Mouse (Mus musculus) embryonic facial prominence, embryonic 12.5 days (tissue): ENCODE measurements around the gene Pum3. TPM values are rescaled to one million over a fixed set of nuclear protein-coding genes. Genes with fewer than 3 reads are reported as not detected.

Experiments
- ATAC-seq: fragments of 200-750 bp; cut with Nextera tagmentation; 2 replicates; pipeline ENCODE4 v1.8.0; 2017; ENCODE audit not compliant: insufficient number of reproducible peaks, insufficient read depth, low FRiP score, low TSS enrichment
- H3K27ac ChIP-seq: fragments of 300-500 bp; sonication (generic); 2 replicates; pipeline ENCODE4 v1.5.1; 2016; ENCODE audit warnings: mild to moderate bottlenecking
- H3K27me3 ChIP-seq: fragments of 300-500 bp; sonication (generic); 2 replicates; pipeline ENCODE4 v1.6.1; 2016; ENCODE audit warnings: mild to moderate bottlenecking, moderate library complexity
- H3K36me3 ChIP-seq: fragments of 300-500 bp; sonication (generic); 2 replicates; pipeline ENCODE4 v1.6.1; 2016; ENCODE audit warnings: mild to moderate bottlenecking
- H3K4me1 ChIP-seq: fragments of 300-500 bp; sonication (generic); 2 replicates; pipeline ENCODE4 v1.6.1; 2016
- H3K4me2 ChIP-seq: fragments of 300-500 bp; sonication (generic); replicated peaks from 2 replicates; pipeline ENCODE4 v1.6.1; 2016; ENCODE audit warnings: mild to moderate bottlenecking, moderate library complexity
- H3K4me3 ChIP-seq: fragments of 300-500 bp; sonication (generic); 2 replicates; pipeline ENCODE4 v1.5.1; 2016; ENCODE audit warnings: mild to moderate bottlenecking
- H3K9ac ChIP-seq: fragments of 300-500 bp; sonication (generic); 2 replicates; pipeline ENCODE4 v1.6.1; 2016; ENCODE audit warnings: mild to moderate bottlenecking, moderate library complexity
- H3K9me3 ChIP-seq: fragments of 300-500 bp; sonication (generic); 2 replicates; pipeline ENCODE4 v1.6.1; 2016; ENCODE audit warnings: mild to moderate bottlenecking, moderate library complexity
- WGBS: fragments of 180-500 bp; shearing (Covaris S2); methylation state at CpG from one replicate; pipeline ENCODE4 v1.1.7; 2016; 5-methylcytosine and 5-hydroxymethylcytosine counted together
- polyA plus RNA-seq: library from polyadenylated mRNA; unstranded; fragments of >200 nt; fragmentation: Nextera tagmentation; extraction: Ambion mirVana; gene quantifications from 2 replicates; pipeline ENCODE4 v1.2.1, GENCODE M21; 2016

Pum3 gene
- polyA plus RNA-seq, 1 experiment from 2014 or later = 86.4 TPM

- H3K4me1 ChIP-seq = no peaks in the 10 kb centered on the region
- no peaks in the 10 kb centered on the region for H3K27me3 ChIP-seq
- H3K4me3 ChIP-seq = no peak overlapping the region
- H3K4me2 ChIP-seq = no peak overlapping the region
- ATAC-seq = 0 out of 2 replicates have a peak, but pooled peaks have one; percentile 52
- no peaks in the 10 kb centered on the region for H3K9me3 ChIP-seq
- no peak overlapping the region for H3K9ac ChIP-seq
- H3K36me3 ChIP-seq = peaks cover 64% of the 10 kb centered on the region
- WGBS = 87% methylated on average over 4 of the region's 4 CpGs
- no peak overlapping the region for H3K27ac ChIP-seq
These were observed 12.2 kb downstream of the Pum3 start for GRCm38 (mm10) chr19:27417375-27417774.

DNA sequence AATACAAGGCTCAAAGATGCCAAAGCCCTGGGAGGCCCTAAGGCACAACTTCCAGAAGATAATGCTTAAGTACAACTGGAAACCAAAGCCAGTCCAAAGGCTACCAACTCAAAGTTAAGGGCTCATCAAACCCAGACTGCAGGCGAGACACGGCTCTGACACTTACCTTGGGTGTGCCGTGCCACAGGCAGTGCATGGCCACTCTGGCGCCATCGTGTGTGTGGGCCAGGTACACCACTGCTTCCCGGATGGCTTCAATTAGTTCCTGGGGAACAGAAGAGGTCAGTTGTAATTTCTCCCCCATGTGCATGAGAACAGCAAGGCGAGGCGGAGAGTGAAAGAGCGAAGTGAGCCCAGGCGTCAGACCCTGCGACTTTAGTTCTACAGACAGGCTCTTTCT is 13.1 kb downstream of the Pum3 start:
- WGBS = 48% methylated on average over 11 of the region's 11 CpGs
- no peak overlapping the region for H3K4me2 ChIP-seq
- H3K9me3 ChIP-seq = no peaks in the 10 kb centered on the region
- H3K36me3 ChIP-seq = peaks cover 65% of the 10 kb centered on the region
- H3K27me3 ChIP-seq = no peaks in the 10 kb centered on the region
- no peaks in the 10 kb centered on the region for H3K4me1 ChIP-seq
- no peak overlapping the region for H3K9ac ChIP-seq
- H3K27ac ChIP-seq = no peak overlapping the region
- no peak overlapping the region for H3K4me3 ChIP-seq
- no peak for ATAC-seq

DNA sequence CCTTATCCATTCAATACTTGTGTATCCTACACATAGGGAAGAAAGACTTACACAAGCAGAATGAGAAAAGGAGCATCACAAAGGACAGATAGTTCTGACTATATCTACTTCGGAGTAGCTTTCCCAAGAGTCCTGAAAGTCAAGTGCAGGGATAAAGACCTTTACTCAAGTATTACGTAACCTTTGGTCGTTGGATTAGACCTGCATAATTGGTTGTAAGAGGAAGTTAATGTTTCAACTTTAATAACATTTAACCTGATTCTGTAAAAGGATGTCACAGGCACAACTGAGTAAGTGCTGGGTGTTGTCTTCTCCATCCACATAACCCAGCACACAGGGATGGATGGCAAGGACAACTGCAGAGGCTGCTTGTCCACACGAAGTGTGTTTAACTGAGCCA is 18.3 kb downstream of the Pum3 start:
- peaks cover 35% of the 10 kb centered on the region for H3K36me3 ChIP-seq
- no peak for ATAC-seq
- H3K4me1 ChIP-seq = no peaks in the 10 kb centered on the region
- no peak overlapping the region for H3K4me2 ChIP-seq
- WGBS = 89% methylated on average over 4 of the region's 4 CpGs
- H3K27ac ChIP-seq = no peak overlapping the region
- no peaks in the 10 kb centered on the region for H3K9me3 ChIP-seq
- H3K9ac ChIP-seq = no peak overlapping the region
- no peak overlapping the region for H3K4me3 ChIP-seq
- no peaks in the 10 kb centered on the region for H3K27me3 ChIP-seq

DNA sequence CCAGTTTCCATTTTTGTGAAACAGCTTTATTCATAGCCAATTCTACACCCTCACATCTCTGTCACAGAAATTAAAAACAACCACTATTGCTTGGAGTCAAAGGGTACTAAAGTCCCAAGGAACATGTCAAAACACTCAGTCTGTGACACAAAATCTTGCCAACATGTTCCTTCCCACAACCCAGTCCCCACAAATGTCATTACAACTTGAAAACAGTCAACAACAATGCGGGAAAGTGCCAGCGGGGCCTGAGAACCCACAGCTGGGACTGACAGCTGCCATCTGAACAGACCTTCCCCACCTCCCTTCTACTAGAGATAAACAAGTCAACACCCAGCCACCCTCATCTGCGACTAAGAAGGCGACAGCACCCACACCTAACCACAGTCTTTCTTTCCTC is 18.9 kb downstream of the Pum3 start:
- 97% methylated on average over 4 of the region's 4 CpGs for WGBS
- no peaks in the 10 kb centered on the region for H3K4me1 ChIP-seq
- no peak overlapping the region for H3K4me3 ChIP-seq
- no peaks in the 10 kb centered on the region for H3K27me3 ChIP-seq
- no peak for ATAC-seq
- H3K9me3 ChIP-seq = no peaks in the 10 kb centered on the region
- peaks cover 29% of the 10 kb centered on the region for H3K36me3 ChIP-seq
- no peak overlapping the region for H3K9ac ChIP-seq
- no peak overlapping the region for H3K4me2 ChIP-seq
- no peak overlapping the region for H3K27ac ChIP-seq

DNA sequence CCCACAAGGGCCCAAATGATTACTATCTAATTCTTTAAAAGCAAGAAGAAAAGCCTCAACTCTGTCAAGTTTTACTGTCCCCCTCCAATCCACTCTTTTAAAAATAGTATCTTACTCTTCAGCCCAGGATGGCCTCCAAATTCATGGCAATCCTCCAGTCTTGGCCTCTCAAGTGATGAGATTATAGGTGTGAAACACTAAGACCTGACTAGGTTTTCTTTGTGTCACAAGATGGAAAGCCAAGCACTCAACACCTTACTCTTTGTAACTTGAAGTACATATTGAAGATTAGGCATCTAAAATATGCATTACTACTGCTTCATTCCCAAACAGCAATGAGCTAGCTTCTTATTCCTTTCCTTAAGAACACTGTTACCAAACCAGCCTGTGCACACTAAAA is 19.8 kb downstream of the Pum3 start:
- H3K4me3 ChIP-seq = no peak overlapping the region
- no peak for ATAC-seq
- H3K36me3 ChIP-seq = peaks cover 22% of the 10 kb centered on the region
- no peak overlapping the region for H3K27ac ChIP-seq
- no peaks in the 10 kb centered on the region for H3K9me3 ChIP-seq
- H3K27me3 ChIP-seq = no peaks in the 10 kb centered on the region
- H3K4me2 ChIP-seq = no peak overlapping the region
- H3K9ac ChIP-seq = no peak overlapping the region
- no peaks in the 10 kb centered on the region for H3K4me1 ChIP-seq

DNA sequence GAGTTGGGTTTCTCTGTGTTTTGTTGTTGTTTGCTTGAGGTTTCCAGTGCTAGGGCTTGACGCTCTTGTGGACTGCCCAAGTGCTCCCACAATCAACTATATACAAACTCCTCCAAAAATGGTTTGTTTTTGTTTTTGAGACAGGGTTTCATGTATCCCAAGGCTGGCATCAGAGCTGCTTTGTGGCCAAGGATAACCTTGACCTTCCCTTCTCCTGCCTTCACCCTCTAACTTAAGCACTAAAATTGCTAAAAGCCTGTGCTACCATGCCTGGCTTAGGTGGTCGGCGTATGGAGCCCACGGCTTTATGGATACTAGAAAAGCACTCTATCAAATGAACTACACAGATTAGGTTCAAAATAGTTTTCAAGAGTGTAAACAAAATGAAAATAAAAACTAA is 20.4 kb downstream of the Pum3 start:
- H3K27me3 ChIP-seq = no peaks in the 10 kb centered on the region
- no peaks in the 10 kb centered on the region for H3K4me1 ChIP-seq
- peaks cover 21% of the 10 kb centered on the region for H3K36me3 ChIP-seq
- no peak for ATAC-seq
- no peak overlapping the region for H3K27ac ChIP-seq
- no peak overlapping the region for H3K4me3 ChIP-seq
- WGBS = 95% methylated on average over 4 of the region's 4 CpGs
- H3K9me3 ChIP-seq = no peaks in the 10 kb centered on the region
- no peak overlapping the region for H3K9ac ChIP-seq
- no peak overlapping the region for H3K4me2 ChIP-seq

- no peaks in the 10 kb centered on the region for H3K27me3 ChIP-seq
- no peak for ATAC-seq
- H3K36me3 ChIP-seq = peaks cover 77% of the 10 kb centered on the region
- no peaks in the 10 kb centered on the region for H3K4me1 ChIP-seq
- H3K4me2 ChIP-seq = no peak overlapping the region
- no peak overlapping the region for H3K9ac ChIP-seq
- no peak overlapping the region for H3K27ac ChIP-seq
- WGBS = 87% methylated on average over 9 of the region's 9 CpGs
- no peak overlapping the region for H3K4me3 ChIP-seq
- no peaks in the 10 kb centered on the region for H3K9me3 ChIP-seq
These were observed 31.8 kb downstream of the Pum3 start for GRCm38 (mm10) chr19:27397797-27398196.

GRCm38 (mm10) chr19:27397223-27397622 is 32.4 kb downstream of the Pum3 start:
- Histone ChIP-seq H3K4me3 (no peak overlapping the region), H3K4me1 (no peaks in the 10 kb centered on the region), H3K4me2 (no peak overlapping the region), H3K27ac (no peak overlapping the region), H3K27me3 (no peaks in the 10 kb centered on the region), H3K9ac (no peak overlapping the region), H3K36me3 (peaks cover 77% of the 10 kb centered on the region), H3K9me3 (no peaks in the 10 kb centered on the region)
- 87% methylated on average over 5 of the region's 5 CpGs for WGBS
- ATAC-seq = no peak

DNA sequence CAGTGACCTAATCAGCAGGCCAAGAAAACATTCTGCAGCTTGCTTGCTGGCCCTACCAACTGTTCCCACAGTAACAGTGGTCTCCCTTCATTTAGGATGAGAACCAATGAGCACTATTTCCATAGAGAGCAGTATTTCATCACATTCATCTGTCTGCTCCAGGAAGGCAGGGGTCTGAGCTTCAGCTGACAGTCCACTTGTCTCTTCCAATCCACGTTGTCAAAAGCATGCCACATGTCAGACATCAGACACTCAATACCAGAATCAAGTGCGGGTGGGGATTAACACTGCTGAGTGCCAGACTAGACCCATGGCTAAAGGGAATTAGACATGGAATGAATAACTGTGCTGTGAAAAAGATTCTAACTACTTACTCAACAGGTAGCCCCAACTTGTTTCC is 32.9 kb downstream of the Pum3 start:
- peaks cover 74% of the 10 kb centered on the region for H3K36me3 ChIP-seq
- H3K27ac ChIP-seq = no peak overlapping the region
- no peak overlapping the region for H3K4me2 ChIP-seq
- WGBS = 74% methylated on average over 2 of the region's 2 CpGs
- ATAC-seq = 0 out of 2 replicates have a peak, but pooled peaks have one; percentile 41
- no peaks in the 10 kb centered on the region for H3K27me3 ChIP-seq
- no peak overlapping the region for H3K4me3 ChIP-seq
- H3K4me1 ChIP-seq = no peaks in the 10 kb centered on the region
- no peaks in the 10 kb centered on the region for H3K9me3 ChIP-seq
- no peak overlapping the region for H3K9ac ChIP-seq

DNA sequence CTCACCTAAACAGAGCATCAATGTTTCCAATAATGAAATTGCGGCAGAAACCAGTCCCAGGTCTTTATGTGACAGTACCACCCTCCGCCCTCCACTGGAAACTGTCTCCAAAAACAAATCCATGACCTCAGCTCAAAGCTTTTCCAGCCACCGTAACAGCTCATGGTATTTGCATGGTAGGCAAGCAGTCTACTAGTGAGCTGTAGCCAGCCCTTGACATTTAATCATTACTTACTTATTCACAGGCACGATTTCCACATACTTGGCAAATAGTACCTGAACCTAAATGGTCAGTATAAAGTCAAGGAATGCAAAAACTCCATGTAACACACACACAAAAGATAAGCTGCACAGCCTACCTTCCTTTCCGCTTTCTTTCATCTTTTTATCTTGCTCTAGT is 33.7 kb downstream of the Pum3 start:
- no peaks in the 10 kb centered on the region for H3K9me3 ChIP-seq
- no peak for ATAC-seq

DNA sequence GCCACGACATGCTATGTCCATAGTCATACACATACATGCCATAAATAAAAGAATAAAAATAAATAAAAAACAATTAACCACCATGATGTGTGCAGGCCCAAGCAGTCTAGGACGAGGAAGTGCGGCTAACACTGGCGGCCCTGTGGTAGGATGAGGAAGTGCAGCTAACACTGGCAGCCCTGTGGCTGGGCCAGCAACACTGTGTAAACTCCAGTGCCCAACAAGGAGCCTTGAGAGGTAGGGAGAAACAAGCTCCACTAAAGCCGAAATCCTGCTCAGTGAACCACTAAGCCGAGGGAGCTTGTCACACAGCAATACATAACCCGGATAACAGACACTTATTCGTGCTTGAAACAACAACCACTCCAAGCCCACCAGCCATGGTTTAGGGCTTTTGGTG is 34.1 kb downstream of the Pum3 start:
- no peaks in the 10 kb centered on the region for H3K9me3 ChIP-seq
- no peak overlapping the region for H3K4me3 ChIP-seq
- no peak overlapping the region for H3K9ac ChIP-seq
- no peak overlapping the region for H3K27ac ChIP-seq
- no peaks in the 10 kb centered on the region for H3K27me3 ChIP-seq
- 90% methylated on average over 8 of the region's 8 CpGs for WGBS
- no peak overlapping the region for H3K4me2 ChIP-seq
- H3K4me1 ChIP-seq = no peaks in the 10 kb centered on the region
- no peak for ATAC-seq
- H3K36me3 ChIP-seq = peaks cover 74% of the 10 kb centered on the region

More for the DNA sequence above, 33.7 kb downstream of the Pum3 start:
- WGBS = 91% methylated on average over 5 of the region's 5 CpGs
- H3K27me3 ChIP-seq = no peaks in the 10 kb centered on the region
- peaks cover 73% of the 10 kb centered on the region for H3K36me3 ChIP-seq
- H3K4me2 ChIP-seq = no peak overlapping the region
- H3K9ac ChIP-seq = no peak overlapping the region
- no peak overlapping the region for H3K4me3 ChIP-seq
- no peak overlapping the region for H3K27ac ChIP-seq
- no peaks in the 10 kb centered on the region for H3K4me1 ChIP-seq

DNA sequence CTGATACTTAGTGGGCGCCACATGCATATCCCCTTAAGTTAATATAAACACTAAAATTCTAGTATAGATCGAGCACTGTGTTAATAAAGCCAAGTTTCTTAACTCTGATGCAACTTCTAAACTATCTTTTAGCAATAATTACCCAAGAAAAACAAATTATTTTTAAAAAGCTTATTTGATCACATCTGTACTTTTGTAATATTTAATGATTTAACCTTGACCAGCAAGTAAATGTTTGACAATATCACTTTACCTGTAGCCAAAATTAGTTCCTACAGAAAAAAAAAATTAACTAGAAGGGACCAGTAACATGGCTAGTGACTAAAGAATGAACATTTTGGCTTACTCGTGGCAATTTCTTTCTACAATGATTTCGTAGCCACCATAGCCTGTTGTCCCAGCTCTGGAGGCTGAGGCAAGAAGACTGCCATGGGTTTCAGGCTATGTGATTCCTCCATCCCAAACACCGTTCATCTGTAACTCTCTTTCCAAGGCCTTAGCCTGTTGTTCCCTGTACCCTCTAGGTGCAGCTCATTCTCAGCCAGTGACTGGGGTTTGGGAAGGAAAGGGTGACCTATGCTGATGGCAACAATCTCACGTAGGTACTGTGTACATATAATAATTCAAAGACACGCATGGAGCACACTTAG is 35.2 kb downstream of the Pum3 start:
- Histone ChIP-seq H3K4me1 (no peaks in the 10 kb centered on the region), H3K4me2 (no peak overlapping the region)
- WGBS = 93% methylated on average over 7 of the region's 7 CpGs

DNA sequence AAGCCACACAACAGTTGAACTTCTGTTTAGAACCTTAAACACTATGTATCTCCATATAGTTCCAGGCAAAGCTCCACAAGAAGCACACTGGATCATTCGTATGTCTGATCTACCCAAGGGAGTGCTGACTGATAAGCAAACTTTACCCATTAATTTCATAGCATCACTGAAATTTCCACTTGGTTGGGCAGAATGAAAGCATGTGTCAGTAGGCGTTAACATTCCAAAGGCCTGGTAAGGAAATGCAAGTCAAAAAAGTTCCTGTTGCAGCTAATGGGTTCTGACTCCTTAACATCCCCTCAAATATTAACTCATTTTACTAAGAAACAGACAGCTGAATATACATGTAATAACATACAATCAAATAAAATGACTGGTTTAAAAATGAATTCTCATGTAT is 37.2 kb downstream of the Pum3 start:
- 89% methylated on average over 2 of the region's 2 CpGs for WGBS
- no peak overlapping the region for H3K9ac ChIP-seq
- no peaks in the 10 kb centered on the region for H3K4me1 ChIP-seq
- no peaks in the 10 kb centered on the region for H3K27me3 ChIP-seq
- no peak overlapping the region for H3K4me3 ChIP-seq
- no peak overlapping the region for H3K4me2 ChIP-seq
- H3K27ac ChIP-seq = no peak overlapping the region
- H3K9me3 ChIP-seq = no peaks in the 10 kb centered on the region
- no peak for ATAC-seq
- peaks cover 65% of the 10 kb centered on the region for H3K36me3 ChIP-seq

More for the DNA sequence above, 35.2 kb downstream of the Pum3 start:
- H3K4me3 ChIP-seq = no peak overlapping the region
- no peaks in the 10 kb centered on the region for H3K9me3 ChIP-seq
- peaks cover 72% of the 10 kb centered on the region for H3K36me3 ChIP-seq
- ATAC-seq = no peak
- H3K27me3 ChIP-seq = no peaks in the 10 kb centered on the region
- no peak overlapping the region for H3K9ac ChIP-seq
- no peak overlapping the region for H3K27ac ChIP-seq
